Mouse (Mus musculus) CD4-positive, CD25-positive, alpha-beta regulatory T cell, adult 4 months (primary cell): Measurements from ENCODE around the gene Fgfr1op2. TPM values are rescaled to one million over a fixed set of nuclear protein-coding genes. Genes with fewer than 3 reads are reported as not detected.

Source experiments
- ATAC-seq: one replicate; pipeline ENCODE4 v1.8.0; 2017
- polyA plus RNA-seq, 2 experiments: library from polyadenylated mRNA; unstranded; fragments of 100-300 nt; shearing (Covaris generic); gene quantifications; one replicate each; pipeline ENCODE4 v1.2.1; 2017

The Fgfr1op2 gene
- polyA plus RNA-seq, 2 experiments from 2014 or later: 107 to 113 TPM

DNA sequence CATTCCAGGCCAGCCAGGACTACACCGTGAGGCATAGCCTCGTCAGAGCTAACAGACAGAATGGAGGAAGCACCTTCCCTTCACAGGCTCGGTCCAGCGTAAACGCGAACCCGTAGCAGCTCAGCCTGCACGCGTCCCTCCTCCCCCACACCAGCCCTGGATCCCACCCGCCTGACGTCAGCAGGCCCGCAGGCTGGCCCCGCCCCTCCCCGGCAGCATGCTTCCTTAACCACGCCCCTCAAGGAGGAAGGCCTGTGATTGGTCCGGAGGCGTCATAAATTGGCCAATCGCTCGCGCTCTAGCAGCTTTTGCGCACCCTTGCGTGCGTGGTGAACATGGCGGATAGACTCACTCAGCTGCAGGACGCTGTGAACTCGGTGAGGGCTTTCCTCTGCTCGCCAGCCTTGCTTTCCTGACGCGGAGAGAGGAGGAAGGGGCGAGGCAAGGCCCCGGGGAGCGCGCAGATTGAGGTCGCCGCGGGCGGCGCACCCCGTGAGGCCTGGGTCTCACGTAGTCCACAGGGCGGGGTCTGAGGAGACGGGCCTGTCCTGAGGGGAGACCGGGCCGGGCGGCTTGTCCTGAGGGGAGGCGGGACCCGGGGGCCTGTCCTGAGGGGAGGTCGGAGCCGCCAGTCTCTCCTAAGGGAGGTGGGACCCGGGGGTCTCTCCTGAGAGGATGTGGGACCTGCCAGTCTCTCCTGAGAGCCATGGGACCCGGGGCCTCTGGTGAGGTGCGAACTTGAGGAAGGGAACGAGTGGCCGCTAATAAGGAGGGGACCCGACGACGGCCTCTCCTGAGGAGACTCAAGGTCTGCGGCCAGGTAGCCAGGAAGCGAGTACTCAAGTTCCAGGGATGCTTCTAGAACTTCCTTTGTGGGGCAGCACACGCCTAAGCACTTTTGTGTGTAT is 65.5 kb downstream of the Fgfr1op2 start, which contains the start of the genes Med21 and Tm7sf3:
Med21 (plus strand) TSS at position 272 of the 908 bp plus-strand sequence.
Tm7sf3 (minus strand) TSS at position 549 of the 908 bp plus-strand sequence.
- ATAC-seq: peak; percentile 96

DNA sequence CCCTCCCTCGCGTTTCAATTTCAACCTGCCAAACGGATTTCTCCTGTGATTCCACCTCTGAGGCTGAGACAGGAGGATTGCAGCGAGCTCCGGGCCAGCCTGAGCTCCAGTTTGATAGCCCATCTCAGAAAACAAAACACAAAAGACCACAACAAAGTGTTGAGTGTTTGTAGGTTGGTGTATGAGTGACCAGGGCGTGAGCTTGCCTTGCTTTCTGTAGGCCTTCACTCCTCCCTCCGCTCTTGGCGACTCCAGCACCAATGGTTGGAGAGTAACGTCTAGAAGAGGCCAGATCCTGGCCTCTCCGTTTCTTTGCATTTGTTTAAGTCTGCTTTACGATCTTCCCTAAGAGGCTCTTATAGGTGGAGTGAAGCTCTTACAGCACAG is 66.2 kb downstream of the Fgfr1op2 start:
- ATAC-seq: no peak

Other genes with a start within 250 kb of the Fgfr1op2 start
- 10 to 100 TPM; 69.7 to 84.1 TPM for gene Itpr2, start 75.0 kb upstream of the Fgfr1op2 start, polyA plus RNA-seq
- gene Ints13, start 632 bp downstream of the Fgfr1op2 start, polyA plus RNA-seq: 10 to 100 TPM; 53.1 to 58.5 TPM
- gene Med21, start 65.3 kb downstream of the Fgfr1op2 start, polyA plus RNA-seq: 10 to 100 TPM; 54.1 to 67.2 TPM
- 1 to 10 TPM; 3.8 to 4.2 TPM for gene Tm7sf3, start 65.6 kb downstream of the Fgfr1op2 start, polyA plus RNA-seq
- 10 to 100 TPM; 18.7 to 19.9 TPM for gene Stk38l, start 147.8 kb downstream of the Fgfr1op2 start, polyA plus RNA-seq
- gene Arntl2, start 218.9 kb downstream of the Fgfr1op2 start, polyA plus RNA-seq: 1 to 10 TPM; 1.3 to 1.7 TPM